Mouse (Mus musculus) liver, postnatal 0 days (tissue): ENCODE results near the gene Specc1l.

Experiments used
- CTCF ChIP-seq: sonication (generic); IDR thresholded peaks from 2 replicates; pipeline ENCODE4 v1.5.1; 2016; ENCODE audit warnings: antibody characterized with exemption, low read depth
- EP300 ChIP-seq: IDR thresholded peaks from 2 replicates; pipeline ENCODE4 v1.6.1; 2016; ENCODE audit warnings: antibody characterized with exemption, low read depth, mild to moderate bottlenecking

DNA sequence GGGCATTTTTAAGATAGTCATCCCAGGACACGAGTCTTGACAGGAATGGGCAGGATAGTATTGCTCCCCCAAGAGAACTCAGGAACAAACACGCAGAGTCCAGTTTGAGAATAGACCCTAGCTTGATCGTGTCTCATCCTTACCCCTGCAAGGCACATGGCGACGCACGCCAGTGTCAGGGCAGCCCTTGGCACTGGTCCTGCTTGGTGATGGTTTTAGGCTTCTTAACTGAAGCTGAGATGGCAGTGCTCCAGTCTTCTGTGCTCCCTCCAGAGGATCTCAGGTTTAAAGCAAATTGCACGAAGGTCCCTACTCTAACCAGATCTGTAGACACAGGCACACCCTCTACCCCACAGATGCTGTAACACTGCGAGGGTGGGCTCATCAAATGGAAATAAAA is 103.9 kb downstream of the Specc1l start:
- TF ChIP-seq CTCF (no peak), EP300 (no peak)
